Mouse (Mus musculus) midbrain, embryonic 11.5 days (tissue): ENCODE data around the gene Gnb5. TPM values are rescaled to one million over a fixed set of nuclear protein-coding genes. Genes with fewer than 3 reads are reported as not detected.

ENCODE experiments used
- ATAC-seq: fragments of 200-750 bp; cut with Nextera tagmentation; 2 replicates; pipeline ENCODE4 v1.8.0; 2017; ENCODE audit warnings: moderate TSS enrichment, moderate library complexity; ENCODE audit not compliant: low FRiP score
- DNase-seq: peaks from one replicate; pipeline ENCODE4 v3.0.0; 2015; ENCODE audit warnings: low spot score; ENCODE audit errors: missing footprints
- H3K27ac ChIP-seq: fragments of 300-500 bp; sonication (generic); 2 replicates; pipeline ENCODE4 v1.5.1; 2014; ENCODE audit warnings: low read depth, low read length
- H3K27me3 ChIP-seq: fragments of 300-500 bp; sonication (generic); 2 replicates; pipeline ENCODE4 v1.6.1; 2014; ENCODE audit warnings: mild to moderate bottlenecking, low read length, moderate library complexity, mixed read lengths; ENCODE audit not compliant: control insufficient read depth, insufficient read depth
- H3K36me3 ChIP-seq: fragments of 300-500 bp; sonication (generic); 2 replicates; pipeline ENCODE4 v1.6.1; 2014; ENCODE audit warnings: mild to moderate bottlenecking, low read length, moderate library complexity, mixed read lengths; ENCODE audit not compliant: control insufficient read depth, insufficient read depth
- H3K4me1 ChIP-seq: fragments of 300-500 bp; sonication (generic); 2 replicates; pipeline ENCODE4 v1.6.1; 2014; ENCODE audit warnings: low read length; ENCODE audit not compliant: control insufficient read depth, insufficient read depth
- H3K4me2 ChIP-seq: fragments of 300-500 bp; sonication (generic); 2 replicates; pipeline ENCODE4 v1.6.1; 2014; ENCODE audit warnings: mild to moderate bottlenecking, moderate library complexity
- H3K4me3 ChIP-seq: fragments of 300-500 bp; sonication (generic); 2 replicates; pipeline ENCODE4 v1.5.1; 2014; ENCODE audit warnings: low read depth, low read length
- H3K9ac ChIP-seq: fragments of 300-500 bp; sonication (generic); 2 replicates; pipeline ENCODE4 v1.6.1; 2014; ENCODE audit warnings: low read length
- H3K9me3 ChIP-seq: fragments of 300-500 bp; sonication (generic); 2 replicates; pipeline ENCODE4 v1.6.1; 2016; ENCODE audit warnings: low read length; ENCODE audit not compliant: control insufficient read depth
- WGBS: fragments of 180-500 bp; shearing (Covaris S2); extraction: QIAGEN DNeasy Blood & Tissue Kit; methylation state at CpG from one replicate; pipeline ENCODE4 v1.1.7; 2014; 5-methylcytosine and 5-hydroxymethylcytosine counted together
- polyA plus RNA-seq: library from polyadenylated mRNA; unstranded; fragments of >200 nt; fragmentation: Nextera tagmentation; extraction: Ambion mirVana; gene quantifications from 2 replicates; pipeline ENCODE4 v1.2.1, GENCODE M21; 2014

Gnb5 gene
- polyA plus RNA-seq, 1 experiment from 2014 or later = 33.1 TPM

DNA sequence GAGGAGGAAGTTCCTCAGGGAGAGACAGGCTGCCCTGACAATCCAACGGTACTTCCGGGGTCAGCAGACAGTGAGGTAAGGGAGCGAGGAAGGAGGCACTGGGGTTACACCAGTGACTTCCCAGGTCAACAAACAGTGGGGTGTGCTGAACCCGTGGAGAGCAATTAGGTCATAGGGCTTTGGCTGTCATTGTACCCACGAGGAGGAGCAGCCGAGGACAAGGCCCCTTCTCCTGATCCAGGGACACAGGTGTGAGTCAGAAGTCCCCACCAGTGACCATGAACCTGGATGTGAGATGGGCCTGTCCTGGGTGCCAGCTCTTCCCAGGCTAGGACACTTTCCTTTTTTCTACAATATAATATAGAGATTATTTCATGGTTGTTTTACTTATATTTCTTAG is 32.4 kb upstream of the Gnb5 start:
- no peaks in the 10 kb centered on the region for H3K9me3 ChIP-seq
- no peaks in the 10 kb centered on the region for H3K36me3 ChIP-seq
- no peak overlapping the region for H3K4me3 ChIP-seq
- DNase-seq = no peak
- ATAC-seq = no peak
- no peak overlapping the region for H3K27ac ChIP-seq
- no peak overlapping the region for H3K9ac ChIP-seq
- no peak overlapping the region for H3K4me2 ChIP-seq
- WGBS = 73% methylated on average over 6 of the region's 6 CpGs
- no peaks in the 10 kb centered on the region for H3K27me3 ChIP-seq
- peaks cover 5% of the 10 kb centered on the region for H3K4me1 ChIP-seq

DNA sequence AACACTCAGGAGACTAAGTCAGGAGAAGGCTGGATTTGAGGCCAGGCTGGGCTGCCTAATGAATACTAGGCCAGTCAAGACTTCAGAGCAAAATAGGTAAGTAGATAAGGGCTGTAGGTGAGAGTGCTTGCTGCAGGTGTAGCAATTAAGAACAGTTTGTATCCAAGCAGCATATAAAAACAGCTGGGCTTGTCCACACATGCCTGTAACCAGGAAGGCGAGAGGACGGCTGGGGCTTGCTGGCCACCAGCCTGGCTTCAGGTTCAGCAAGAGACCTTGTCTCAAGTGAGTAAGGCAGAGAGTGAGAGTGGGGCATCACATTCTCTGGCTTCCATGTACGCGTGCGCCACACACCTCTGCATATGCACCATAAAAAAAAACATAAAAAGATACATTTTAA is 31.6 kb upstream of the Gnb5 start:
- DNase-seq (no peak), ATAC-seq (no peak)
- no peaks in the 10 kb centered on the region for H3K27me3 ChIP-seq
- H3K36me3 ChIP-seq = no peaks in the 10 kb centered on the region
- H3K9me3 ChIP-seq = no peaks in the 10 kb centered on the region
- peaks cover 5% of the 10 kb centered on the region for H3K4me1 ChIP-seq
- no peak overlapping the region for H3K9ac ChIP-seq
- no peak overlapping the region for H3K4me3 ChIP-seq
- 97% methylated on average over 5 of the region's 5 CpGs for WGBS
- no peak overlapping the region for H3K27ac ChIP-seq
- no peak overlapping the region for H3K4me2 ChIP-seq

DNA sequence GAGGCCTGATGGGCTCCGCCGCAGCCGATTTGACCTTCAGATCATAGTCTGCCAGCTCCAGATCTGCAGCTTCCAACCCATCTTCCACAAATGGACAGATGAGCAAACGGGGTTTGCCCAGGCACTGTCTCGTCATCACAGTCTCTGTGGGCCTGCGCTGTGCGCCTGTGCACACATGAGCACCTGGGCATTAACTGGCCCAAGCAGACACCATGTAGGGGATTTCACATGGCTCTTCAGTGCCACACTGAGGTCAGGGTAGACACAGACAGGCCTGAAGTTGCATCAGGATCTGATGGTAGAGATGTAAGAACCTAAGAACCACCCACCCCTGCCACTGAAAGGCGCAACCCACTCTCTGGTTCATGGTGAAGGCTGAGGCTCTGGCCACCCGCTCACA is 31.0 kb upstream of the Gnb5 start:
- no peak for DNase-seq
- 92% methylated on average over 9 of the region's 9 CpGs for WGBS
- no peaks in the 10 kb centered on the region for H3K27me3 ChIP-seq
- no peaks in the 10 kb centered on the region for H3K36me3 ChIP-seq
- H3K9ac ChIP-seq = no peak overlapping the region
- no peak overlapping the region for H3K4me3 ChIP-seq
- no peak for ATAC-seq
- no peaks in the 10 kb centered on the region for H3K9me3 ChIP-seq
- no peak overlapping the region for H3K27ac ChIP-seq
- no peak overlapping the region for H3K4me2 ChIP-seq
- H3K4me1 ChIP-seq = peaks cover 5% of the 10 kb centered on the region

DNA sequence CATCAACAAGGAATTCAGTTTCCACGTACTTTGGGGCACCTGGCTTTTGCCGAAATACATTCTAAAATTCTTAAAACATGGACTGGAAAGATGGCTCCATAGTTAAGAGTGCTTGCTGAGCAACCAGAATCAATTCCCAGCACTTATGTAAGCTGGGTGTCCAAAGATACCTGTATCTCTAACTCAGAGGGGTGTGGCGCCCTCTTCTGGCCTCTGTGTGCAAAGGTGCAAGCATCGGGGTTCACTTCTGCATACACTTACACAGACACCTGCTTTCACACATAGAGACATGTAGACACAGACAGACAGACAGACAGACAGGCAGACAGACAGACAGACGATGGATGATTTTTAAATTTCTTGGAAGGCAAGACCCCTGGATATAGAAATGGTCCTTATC is 25.3 kb upstream of the Gnb5 start:
- H3K4me3 ChIP-seq = no peak overlapping the region
- H3K27ac ChIP-seq = no peak overlapping the region
- no peaks in the 10 kb centered on the region for H3K36me3 ChIP-seq
- H3K27me3 ChIP-seq = no peaks in the 10 kb centered on the region
- H3K4me2 ChIP-seq = no peak overlapping the region
- 50% methylated on average over 5 of the region's 5 CpGs for WGBS
- no peak overlapping the region for H3K9ac ChIP-seq
- peaks cover 5% of the 10 kb centered on the region for H3K4me1 ChIP-seq
- DNase-seq = peak; percentile 91
- H3K9me3 ChIP-seq = no peaks in the 10 kb centered on the region
- ATAC-seq = no peak

DNA sequence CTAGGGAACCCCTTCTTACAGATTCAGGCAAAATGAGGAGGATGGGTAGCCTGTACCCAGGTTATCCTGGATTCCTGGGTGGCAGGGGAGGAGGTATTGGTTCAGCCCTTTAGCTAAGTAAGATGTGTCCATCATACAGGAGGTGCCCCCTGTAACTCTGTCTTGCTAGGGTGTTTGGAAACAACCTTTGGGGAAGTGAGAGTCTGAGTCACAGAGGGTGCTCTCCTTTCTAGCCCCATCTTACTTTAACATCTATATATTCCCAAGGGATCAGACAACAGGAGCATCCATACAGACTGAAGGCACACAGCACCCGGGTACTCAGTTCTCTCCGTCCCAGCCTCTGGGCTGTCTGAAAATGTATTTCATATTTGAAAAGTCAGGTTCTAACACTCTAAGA is 23.9 kb upstream of the Gnb5 start:
- Histone ChIP-seq H3K27me3 (no peaks in the 10 kb centered on the region), H3K36me3 (no peaks in the 10 kb centered on the region), H3K4me3 (no peak overlapping the region), H3K9ac (no peak overlapping the region), H3K9me3 (no peaks in the 10 kb centered on the region), H3K4me2 (no peak overlapping the region), H3K4me1 (no peaks in the 10 kb centered on the region), H3K27ac (no peak overlapping the region)
- DNase-seq (no peak), ATAC-seq (no peak)
- 86% methylated on average over 2 of the region's 2 CpGs for WGBS

- H3K4me3 ChIP-seq = no peak overlapping the region
- H3K27ac ChIP-seq = no peak overlapping the region
- H3K4me1 ChIP-seq = no peaks in the 10 kb centered on the region
- peak; percentile 40; the same call in 1 of the 2 replicates for ATAC-seq
- H3K36me3 ChIP-seq = no peaks in the 10 kb centered on the region
- peak; percentile 94 for DNase-seq
- no peaks in the 10 kb centered on the region for H3K27me3 ChIP-seq
- WGBS = 19% methylated on average over 3 of the region's 3 CpGs
- no peak overlapping the region for H3K9ac ChIP-seq
- H3K9me3 ChIP-seq = no peaks in the 10 kb centered on the region
- no peak overlapping the region for H3K4me2 ChIP-seq
Measured at GRCm38 (mm10) chr9:75282830-75283229, 23.3 kb upstream of the Gnb5 start.

GRCm38 (mm10) chr9:75283636-75284035 is 22.5 kb upstream of the Gnb5 start:
- ATAC-seq (no peak), DNase-seq (no peak)
- H3K4me1 ChIP-seq = no peaks in the 10 kb centered on the region
- WGBS = 88% methylated on average over 8 of the region's 8 CpGs
- H3K36me3 ChIP-seq = no peaks in the 10 kb centered on the region
- H3K4me2 ChIP-seq = no peak overlapping the region
- H3K27ac ChIP-seq = no peak overlapping the region
- H3K9ac ChIP-seq = no peak overlapping the region
- H3K4me3 ChIP-seq = no peak overlapping the region
- H3K9me3 ChIP-seq = no peaks in the 10 kb centered on the region
- H3K27me3 ChIP-seq = no peaks in the 10 kb centered on the region

DNA sequence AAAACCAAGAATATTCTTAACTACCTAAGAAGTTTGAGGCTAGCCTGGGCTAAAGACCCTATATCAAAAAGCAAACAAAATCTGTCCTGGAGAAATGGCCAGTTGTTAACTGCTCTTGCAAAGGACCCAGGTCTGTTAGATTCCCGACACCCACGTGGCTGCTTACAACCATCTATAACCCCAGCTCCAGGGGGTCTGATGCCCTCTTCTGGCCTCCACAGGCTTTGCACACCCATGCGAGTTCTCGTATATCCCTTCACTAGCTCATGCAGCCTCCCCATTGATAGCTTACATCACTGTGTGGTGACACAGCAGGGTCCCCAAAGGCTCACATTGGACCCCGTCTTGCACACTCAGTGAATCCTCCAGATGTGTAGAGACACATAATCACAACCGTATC is 20.7 kb upstream of the Gnb5 start:
- DNase-seq = no peak
- no peaks in the 10 kb centered on the region for H3K27me3 ChIP-seq
- no peak overlapping the region for H3K9ac ChIP-seq
- H3K4me3 ChIP-seq = no peak overlapping the region
- 85% methylated on average over 6 of the region's 6 CpGs for WGBS
- H3K9me3 ChIP-seq = no peaks in the 10 kb centered on the region
- H3K27ac ChIP-seq = no peak overlapping the region
- H3K4me2 ChIP-seq = no peak overlapping the region
- no peaks in the 10 kb centered on the region for H3K4me1 ChIP-seq
- ATAC-seq = no peak
- H3K36me3 ChIP-seq = no peaks in the 10 kb centered on the region

DNA sequence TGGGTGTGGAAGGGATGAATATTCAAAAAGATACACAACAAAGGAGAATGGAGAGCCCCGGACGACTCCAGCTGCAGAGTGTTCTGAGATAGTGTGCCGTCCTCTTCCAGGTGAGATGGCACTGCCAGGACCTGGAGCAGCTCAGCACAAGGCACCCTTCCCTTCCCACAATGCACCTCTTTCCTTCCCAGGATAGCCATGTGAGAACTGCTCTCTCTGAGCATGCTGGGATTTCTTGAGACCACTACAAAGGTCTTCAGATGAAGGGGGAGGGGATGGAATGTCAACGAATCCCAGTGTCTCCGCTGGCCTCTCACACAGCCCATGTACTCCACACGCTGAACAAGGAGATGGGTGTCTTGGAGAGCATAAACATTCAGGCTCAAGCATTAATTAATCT is 18.5 kb upstream of the Gnb5 start:
- Histone ChIP-seq H3K36me3 (no peaks in the 10 kb centered on the region), H3K4me2 (no peak overlapping the region), H3K27ac (no peak overlapping the region), H3K9ac (no peak overlapping the region), H3K4me3 (no peak overlapping the region), H3K27me3 (no peaks in the 10 kb centered on the region), H3K9me3 (no peaks in the 10 kb centered on the region), H3K4me1 (no peaks in the 10 kb centered on the region)
- ATAC-seq (peak; percentile 30; the same call in 1 of the 2 replicates), DNase-seq (no peak)
- WGBS = 73% methylated on average over 6 of the region's 6 CpGs

GRCm38 (mm10) chr9:75289545-75289944 is 16.5 kb upstream of the Gnb5 start:
- H3K36me3 ChIP-seq = no peaks in the 10 kb centered on the region
- H3K4me2 ChIP-seq = no peak overlapping the region
- no peak for DNase-seq
- no peak overlapping the region for H3K27ac ChIP-seq
- H3K4me1 ChIP-seq = no peaks in the 10 kb centered on the region
- ATAC-seq = no peak
- 48% methylated on average over 4 of the region's 4 CpGs for WGBS
- H3K4me3 ChIP-seq = no peak overlapping the region
- no peaks in the 10 kb centered on the region for H3K27me3 ChIP-seq
- no peaks in the 10 kb centered on the region for H3K9me3 ChIP-seq
- H3K9ac ChIP-seq = no peak overlapping the region
